Mouse (Mus musculus) liver, postnatal 0 days (tissue): Measurements from ENCODE around the gene Hgd.

ENCODE experiments used
- CTCF ChIP-seq: sonication (generic); IDR thresholded peaks from 2 replicates; pipeline ENCODE4 v1.5.1; 2016; ENCODE audit warnings: antibody characterized with exemption, low read depth
- EP300 ChIP-seq: IDR thresholded peaks from 2 replicates; pipeline ENCODE4 v1.6.1; 2016; ENCODE audit warnings: antibody characterized with exemption, low read depth, mild to moderate bottlenecking

DNA sequence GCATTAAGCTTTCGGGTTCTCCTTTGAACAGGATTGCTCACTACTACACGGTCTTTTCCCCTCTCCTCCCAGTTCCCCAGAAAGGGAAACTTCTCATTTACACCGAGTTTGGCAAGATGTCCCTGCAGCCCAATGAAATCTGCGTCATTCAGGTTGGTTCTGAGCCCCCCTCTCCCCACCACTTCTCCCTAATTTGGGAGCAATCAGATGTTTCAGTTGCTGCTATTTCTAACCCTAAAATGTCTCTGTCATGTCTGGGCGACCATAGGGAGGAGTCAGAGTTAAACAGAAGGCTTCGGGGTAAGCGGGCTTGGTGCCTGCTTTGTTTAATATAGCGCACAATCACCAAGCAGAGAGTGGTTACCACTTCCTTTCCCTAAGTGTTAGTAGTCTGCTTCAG is 36.2 kb downstream of the Hgd start:
- TF ChIP-seq EP300, result no peak
- TF ChIP-seq CTCF, result no peak
